Mouse (Mus musculus): ENCODE data around the gene Nav2. TPM values are rescaled to one million over a fixed set of nuclear protein-coding genes. Genes with fewer than 3 reads are reported as not detected.

The Nav2 gene
- total RNA-seq, 2 experiments from 2014 or later: 26.1 to 38.7 TPM

DNA sequence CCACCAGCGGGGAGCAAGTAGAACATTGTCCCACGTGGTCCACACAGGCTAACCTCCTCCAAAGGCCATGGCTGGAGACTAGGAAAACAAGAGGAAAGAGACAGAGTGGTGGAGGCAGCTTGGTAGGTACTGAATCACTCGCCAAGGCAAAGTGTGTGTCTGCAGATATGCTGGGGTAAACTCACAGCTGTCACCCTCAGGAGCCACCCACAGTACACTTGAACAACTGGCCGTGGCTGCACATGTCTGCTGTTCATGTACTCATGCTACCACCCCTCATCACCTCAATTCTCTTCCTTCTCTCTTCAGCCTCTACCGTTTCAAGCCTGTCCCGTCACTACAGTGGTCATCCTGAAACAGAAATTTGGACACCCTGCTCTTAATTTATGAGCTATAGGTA lies 393.0 kb downstream of the Nav2 start:
- no peak for ATAC-seq (replicated peaks; ENCODE audit: poor library complexity, severe bottlenecking)

DNA sequence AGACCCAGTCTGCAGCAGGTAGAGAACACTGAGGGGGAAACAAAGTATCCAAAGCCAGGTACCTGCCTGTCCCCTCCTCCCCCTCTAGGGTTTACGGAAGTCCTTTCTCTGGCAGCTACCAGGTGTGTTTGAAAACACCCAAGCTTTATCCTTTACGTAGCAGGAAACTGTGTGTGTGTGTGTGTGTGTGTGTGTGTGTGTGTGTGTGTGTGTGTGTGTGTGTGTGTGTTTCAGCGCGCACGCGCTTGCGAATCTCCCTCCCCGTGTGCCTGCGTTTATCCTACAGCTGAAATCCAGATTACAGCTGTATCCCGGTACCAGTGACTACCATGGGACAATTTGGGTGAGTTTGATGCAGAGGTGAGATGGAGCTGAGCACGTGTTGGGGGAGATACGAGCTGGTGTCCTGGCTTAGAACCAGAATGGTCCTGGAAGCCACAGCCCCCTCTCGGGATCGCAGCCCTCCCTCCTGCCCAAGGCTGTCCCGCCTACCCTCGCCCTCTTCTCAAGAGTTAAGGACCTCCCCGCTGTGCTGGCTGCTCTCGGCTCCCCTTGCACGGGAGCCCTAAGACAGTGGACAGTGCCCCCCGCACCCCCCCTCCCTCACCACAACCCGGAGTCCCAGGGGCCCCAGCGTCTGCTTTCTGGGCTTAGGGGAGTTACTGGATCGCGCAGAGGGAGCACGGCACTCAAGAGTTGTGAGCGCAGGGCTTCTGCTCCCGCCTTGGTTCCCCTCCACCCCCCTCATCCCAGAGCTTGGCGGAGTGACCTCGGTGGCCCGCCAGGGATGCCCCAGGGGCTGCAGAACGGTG lies 395.3 kb downstream of the Nav2 start:
- 0 out of 2 replicates have a peak, but pooled peaks have one; percentile 18 for ATAC-seq (replicated peaks; ENCODE audit: poor library complexity, severe bottlenecking)

DNA sequence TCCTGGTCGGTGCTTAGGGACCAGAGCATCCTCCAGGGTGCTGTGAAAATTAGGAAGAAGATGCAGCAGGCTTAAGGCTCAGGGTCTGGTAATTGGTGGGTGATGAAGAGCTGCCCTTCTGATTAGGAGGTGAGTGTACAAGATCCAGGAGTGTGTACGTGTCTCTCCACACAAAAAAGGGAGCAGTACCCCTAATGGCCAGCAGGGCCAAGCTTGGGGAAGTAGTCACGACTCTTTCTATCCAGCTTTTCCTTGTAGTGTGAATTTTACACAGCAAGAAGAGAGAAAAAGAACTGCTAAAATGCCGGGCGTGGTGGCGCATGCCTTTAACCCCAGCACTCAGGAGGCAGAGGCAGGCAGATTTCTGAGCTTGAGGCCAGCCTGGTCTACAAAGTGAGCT lies 399.2 kb downstream of the Nav2 start:
- peak; percentile 44; the same call in 1 of the 2 replicates for ATAC-seq (replicated peaks; ENCODE audit: poor library complexity, severe bottlenecking)

DNA sequence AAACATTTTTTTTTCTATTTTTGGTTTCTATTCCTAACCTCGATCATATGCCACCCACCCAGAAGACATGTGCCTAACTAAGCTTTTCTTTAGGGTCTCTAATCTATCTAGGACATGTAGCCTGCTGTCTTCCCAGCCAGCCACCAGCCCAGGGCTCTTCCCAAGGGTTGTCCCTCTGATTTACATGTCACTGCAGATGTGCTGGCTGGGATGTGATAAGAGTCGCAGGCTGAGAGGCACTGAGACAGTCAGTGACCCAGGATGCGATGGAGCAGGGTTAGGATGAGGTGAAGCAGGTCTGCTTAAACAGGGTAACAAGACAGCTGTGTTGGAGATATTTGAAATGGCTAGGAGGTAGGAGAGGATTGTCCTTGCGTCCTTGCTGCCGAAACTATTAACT lies 401.2 kb downstream of the Nav2 start:
- no peak for ATAC-seq (replicated peaks; ENCODE audit: poor library complexity, severe bottlenecking)

DNA sequence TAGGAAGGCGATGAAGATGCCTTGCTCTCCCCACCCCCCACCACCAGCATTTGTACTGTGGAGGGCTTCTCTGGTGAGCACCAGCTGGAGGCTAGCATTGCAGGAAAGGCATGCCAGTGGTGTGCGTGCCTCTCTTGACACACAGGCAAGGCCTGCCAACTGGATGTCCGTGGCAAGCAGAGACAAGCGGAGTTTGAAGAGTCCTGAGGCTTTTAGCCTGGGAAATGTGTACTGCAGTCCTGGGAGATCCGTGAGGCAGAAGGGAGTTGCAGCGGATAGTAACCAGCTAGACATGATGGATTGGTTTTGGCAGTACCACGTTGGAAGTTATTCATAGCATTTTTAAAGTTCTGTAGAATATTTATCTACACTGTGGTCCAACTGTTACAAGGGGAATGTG lies 405.4 kb downstream of the Nav2 start:
- no peak for ATAC-seq (replicated peaks; ENCODE audit: poor library complexity, severe bottlenecking)

DNA sequence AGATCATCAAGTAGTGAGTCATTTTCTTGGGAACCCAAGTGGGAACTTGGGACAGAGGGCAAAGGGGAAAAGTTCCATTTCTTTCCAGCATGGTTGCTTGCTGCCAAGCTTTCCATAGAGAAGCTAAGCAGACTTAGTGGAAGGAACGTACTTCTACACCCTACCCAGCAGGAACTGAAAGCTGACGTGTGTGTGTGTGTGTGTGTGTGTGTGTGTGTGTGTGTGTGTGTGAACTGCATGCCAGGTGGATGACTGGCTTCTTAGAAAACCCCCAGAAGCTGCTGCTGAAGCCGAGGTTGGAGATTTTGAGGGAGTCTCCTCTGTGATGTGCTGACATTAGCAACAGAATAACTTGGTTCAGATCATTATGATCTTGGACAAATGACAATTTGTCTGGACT lies 406.5 kb downstream of the Nav2 start:
- ATAC-seq (replicated peaks; ENCODE audit: poor library complexity, severe bottlenecking): no peak

DNA sequence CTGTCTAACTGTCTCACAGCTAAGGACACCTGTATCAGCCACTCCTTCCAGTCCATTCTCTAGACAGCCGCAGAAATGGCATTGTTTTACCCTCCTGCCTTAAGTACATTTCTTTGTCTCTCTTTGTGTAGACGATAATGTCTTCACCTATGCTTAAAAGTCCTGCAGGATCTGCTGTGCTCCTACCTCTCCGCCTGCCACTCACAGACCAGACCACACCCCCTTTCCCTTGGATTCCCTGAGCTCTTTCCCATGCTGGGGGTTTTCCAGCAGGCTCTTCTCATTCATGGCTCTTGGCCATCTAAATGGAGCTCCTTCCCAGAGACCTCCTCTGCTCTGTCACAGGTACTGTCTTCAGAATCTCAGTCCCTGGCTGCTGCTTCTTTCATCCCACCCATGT lies 408.1 kb downstream of the Nav2 start:
- no peak for ATAC-seq (replicated peaks; ENCODE audit: poor library complexity, severe bottlenecking)

DNA sequence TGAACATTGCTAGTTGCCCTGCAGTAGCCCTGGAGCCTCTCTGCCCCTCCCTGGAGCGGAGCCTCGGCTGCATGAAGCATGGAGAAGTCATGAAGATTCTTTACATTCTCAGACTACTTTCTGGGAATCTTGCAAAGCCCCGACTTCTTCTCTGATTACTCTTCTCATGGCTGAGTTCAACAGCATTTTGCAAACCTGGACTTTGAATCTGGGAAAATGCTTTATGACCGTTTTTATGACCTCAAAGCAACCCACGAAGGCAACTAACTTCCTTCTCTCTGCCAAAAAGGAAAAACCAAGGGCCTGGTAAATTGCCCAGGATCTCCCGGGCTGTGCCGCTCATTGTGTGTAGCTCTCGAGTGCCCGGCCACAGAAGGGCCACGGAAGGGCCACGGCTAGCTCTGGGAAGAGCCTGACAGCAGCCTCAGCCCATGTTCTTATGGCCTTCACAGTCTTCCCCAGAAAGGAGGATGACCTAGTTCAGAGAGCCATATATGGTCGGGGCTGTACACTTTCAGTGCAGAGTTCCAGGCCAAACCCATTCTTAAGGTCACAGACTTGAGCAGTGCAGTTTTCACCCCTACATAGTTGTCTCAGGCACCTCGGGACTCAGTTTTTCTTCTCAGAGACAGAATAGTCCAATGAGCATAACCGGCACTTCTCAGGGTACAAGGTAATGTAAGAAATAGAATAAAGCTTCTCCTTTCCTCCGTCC lies 409.8 kb downstream of the Nav2 start:
- no peak for ATAC-seq (replicated peaks; ENCODE audit: poor library complexity, severe bottlenecking)

DNA sequence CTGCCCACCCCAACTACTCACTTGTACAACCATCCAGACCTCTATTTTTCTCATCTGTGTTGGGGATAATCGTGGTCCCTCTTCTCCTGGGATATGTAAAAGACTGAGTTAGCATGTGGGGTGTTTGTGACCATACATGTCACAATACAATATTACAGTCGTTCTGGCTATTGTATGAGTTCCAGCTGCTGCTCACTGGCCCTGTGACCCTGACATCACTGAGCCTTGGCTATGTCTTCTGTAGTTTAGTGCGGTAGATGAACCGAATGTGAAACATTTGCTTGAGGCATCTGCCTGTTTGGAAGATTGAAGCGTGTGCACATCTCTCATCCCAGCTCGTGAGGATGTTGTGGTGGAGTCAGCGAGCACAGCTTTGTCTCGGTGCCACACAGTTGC lies 410.4 kb downstream of the Nav2 start:
- ATAC-seq (replicated peaks; ENCODE audit: poor library complexity, severe bottlenecking): no peak

DNA sequence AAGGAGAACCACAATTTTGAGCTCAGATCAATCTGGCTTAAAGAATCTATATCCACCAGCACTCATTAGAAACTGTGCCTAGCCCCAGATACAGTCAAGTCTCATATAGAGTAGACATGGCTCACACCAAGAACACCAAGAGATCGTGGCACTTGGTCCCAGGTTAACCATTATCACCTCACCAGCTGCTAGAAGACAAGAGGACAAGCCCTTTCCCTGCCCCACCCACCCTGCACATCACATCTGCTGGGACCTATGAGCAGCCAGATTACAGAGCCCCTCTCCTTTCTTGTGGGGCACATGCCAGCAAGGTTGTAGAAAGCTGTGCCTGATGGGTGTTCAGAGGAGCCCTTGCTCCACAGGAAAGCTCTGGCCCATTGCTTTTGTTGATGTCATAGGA lies 411.5 kb downstream of the Nav2 start:
- no peak for ATAC-seq (replicated peaks; ENCODE audit: poor library complexity, severe bottlenecking)

DNA sequence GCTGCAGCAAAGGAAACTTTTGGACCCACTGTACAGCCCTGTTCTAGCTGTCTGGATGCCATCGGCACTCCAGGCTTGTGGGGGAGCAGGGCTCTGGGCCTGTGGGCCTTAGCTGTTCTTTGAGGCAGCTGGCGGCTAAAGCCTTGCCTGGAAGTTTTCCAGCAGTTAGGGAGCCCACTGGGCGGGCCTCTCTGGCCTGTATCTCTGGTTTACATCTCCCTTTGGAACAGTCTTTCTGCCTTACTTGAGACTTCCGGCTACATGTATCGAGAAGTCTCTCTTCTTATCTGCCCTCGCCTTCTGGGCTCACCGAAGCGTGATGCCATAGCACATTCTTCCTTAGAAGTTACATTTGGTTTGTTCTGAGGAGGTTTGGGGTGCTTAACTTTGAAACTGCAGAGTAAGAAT lies 412.6 kb downstream of the Nav2 start:
- no peak for ATAC-seq (replicated peaks; ENCODE audit: poor library complexity, severe bottlenecking)

DNA sequence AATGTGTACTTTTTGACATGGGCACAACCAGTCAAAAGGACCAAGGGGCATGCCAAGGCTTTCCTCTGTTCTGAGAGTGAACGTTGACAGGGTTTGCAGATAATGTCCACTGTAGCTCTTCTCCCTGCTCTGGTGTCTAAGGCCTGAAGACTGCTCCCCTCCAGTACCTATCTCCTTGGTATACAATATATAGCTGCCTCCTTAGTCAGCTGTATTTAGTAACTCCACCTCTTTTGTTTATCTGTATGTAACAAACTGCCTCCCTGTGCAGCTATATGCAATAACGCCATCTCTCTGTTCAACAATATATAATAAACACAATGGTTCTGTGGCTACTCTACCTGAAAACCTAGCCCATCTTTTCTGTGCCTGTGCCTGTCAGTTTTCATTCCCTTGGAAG lies 413.7 kb downstream of the Nav2 start:
- ATAC-seq (replicated peaks; ENCODE audit: poor library complexity, severe bottlenecking): no peak

DNA sequence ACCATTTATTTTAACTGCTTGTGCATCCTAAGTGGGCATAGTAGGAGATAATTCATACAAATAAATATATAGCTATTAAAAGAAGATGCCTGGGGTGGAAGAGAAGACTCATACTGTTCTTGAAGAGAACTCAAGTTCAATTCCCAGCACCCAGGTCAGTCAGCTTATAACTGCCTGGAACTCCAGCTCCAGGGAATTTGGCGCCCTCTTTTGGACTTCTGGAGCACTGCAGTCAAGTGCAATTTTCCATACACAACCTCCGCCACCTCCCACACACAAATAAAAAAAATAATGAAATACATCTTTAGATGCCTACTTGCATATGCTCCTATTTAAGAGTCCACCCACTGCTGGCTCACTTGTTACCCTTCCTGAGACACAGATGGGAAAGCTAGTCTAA lies 416.1 kb downstream of the Nav2 start:
- ATAC-seq (replicated peaks; ENCODE audit: poor library complexity, severe bottlenecking): no peak

DNA sequence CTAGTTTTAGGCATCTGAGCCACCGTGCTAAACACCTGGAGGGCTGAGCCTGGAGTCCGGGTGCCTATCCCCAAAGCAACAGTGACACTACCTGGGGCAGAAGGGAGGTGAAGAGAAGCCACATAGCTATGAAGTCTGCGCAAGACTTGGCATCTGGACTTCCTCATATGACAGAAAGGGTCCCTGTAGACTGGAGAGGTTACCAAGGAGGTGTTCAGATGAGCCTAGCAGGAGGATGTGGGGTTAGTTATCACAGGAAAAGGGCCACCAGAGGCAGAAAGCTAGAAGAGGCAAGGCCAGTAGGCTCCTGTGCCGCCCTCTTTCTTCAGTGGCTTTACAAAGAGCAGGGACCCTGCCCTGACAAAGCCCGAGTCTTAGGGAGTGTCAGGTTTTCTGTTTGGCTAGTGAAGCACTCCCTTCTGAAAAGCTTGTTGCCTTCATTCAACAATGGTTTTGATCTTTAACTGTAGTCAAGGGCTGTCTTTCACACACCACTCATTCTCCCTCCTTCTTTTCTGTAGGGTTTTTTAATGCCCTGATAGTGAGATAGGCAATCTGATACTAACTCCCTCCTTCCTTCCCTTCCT lies 417.7 kb downstream of the Nav2 start:
- no peak; the same call in 1 of the 2 replicates for ATAC-seq (replicated peaks; ENCODE audit: poor library complexity, severe bottlenecking)

DNA sequence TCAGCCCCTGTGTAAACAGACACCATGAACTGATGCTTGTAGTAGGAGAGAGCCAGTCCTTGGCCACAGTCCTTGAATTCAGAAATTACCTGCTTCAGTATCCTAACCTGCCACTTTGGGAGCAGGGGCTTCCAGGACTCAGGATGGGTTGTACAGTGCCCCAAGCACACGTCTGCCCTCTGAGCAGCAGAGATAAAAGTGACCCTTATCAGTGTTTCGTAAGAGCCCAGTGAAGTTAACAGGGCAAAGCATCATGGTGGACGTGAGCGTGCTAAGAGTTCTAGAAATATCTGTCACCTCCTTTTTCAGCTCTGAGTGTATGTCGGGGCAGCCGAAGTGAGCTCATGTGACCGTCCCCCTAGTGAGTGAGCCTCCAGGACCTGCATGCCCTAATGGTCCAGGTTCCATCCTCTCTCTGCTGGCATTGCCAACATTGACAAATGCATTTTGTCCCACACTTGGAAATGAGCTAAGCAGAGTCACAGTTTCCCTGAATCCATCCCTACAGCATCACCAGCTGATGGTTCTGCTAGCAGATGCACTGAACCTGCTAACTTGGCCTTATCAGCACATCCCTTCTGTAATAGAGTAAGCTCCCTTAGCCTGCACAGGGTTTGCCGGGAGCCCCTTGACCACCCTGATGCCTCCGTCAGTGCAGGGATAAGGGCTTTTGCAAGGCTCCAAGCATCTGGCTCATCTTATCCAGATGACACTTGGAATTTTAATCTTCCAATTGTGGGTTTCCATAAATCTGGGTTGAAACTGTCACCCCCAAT lies 418.6 kb downstream of the Nav2 start:
- no peak for ATAC-seq (replicated peaks; ENCODE audit: poor library complexity, severe bottlenecking)

DNA sequence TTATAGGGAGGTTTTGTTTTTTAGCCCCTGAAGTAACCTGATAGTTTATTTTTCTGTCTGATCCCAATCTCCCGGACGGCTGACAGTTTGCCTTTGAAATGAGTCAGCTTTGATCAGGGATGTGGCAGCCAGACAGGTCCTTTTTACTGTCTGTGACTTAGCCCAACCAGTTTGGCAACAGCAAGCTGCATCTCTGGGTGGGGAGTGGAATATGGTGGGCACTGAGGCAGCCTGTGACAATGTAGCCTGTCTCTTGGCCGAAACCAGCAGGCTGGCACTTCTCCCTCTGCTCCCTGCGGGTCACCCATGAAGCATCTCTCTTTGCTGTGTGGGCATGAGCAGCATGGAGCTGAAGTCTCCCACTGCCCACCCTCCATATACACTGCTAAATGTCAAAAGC lies 421.7 kb downstream of the Nav2 start:
- no peak for ATAC-seq (replicated peaks; ENCODE audit: poor library complexity, severe bottlenecking)

DNA sequence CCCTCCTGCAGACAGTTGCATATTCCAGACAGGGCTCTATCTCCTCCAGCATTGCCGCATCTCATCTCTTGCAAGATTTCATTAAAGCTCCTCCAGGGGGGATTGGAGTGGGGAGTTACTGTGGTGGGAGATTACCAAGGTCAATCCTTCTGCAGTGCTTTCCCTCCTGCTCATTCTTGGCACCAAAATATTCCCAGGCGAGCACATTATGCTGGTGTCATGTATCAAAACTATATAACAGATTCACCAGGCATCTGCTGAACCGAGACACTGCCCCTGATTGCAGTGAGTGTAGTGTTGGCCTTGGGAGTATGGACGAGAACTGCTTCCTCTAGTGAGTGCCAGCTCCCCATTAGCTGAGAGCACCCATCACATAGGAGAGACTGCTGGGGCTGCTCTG lies 423.4 kb downstream of the Nav2 start:
- ATAC-seq (replicated peaks; ENCODE audit: poor library complexity, severe bottlenecking): no peak

DNA sequence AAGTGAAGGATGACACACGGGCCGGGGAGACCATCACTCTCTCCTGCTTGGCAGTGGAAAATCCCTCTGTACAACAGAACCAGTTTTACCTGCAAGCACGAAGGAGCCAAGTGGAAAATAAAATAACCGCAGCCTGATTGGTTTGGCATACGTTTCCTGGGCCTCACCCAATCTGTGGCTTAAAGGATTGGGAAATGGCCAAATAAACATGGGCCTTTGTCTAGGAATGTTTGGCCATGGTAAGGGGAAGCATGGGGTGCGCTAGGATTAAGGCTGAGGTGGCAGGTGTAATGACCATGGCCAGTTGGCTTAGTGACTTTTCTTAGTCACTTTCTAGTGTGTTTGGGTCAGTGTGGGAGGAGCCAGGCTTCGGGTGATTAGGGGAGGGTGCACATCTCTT lies 424.1 kb downstream of the Nav2 start:
- ATAC-seq (replicated peaks; ENCODE audit: poor library complexity, severe bottlenecking): no peak

DNA sequence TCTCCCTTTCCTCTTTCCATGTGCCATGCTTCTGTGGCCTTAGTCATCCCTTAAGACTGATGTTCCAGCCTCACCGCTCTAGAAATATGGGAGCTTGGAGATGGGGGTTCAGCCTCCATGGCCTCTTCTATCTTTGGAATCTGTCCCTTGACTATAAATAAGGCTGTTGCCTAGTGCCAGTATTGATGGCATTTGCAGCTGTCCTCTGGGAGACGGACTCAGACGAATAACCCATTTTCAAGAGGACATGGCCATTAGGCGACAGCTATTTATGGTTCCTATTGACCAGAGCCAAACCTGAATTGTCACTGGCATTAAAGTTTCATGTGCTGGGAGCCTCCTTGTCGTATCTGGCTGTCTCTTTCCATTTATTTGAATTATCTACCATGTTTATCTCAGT lies 425.6 kb downstream of the Nav2 start:
- no peak for ATAC-seq (replicated peaks; ENCODE audit: poor library complexity, severe bottlenecking)

DNA sequence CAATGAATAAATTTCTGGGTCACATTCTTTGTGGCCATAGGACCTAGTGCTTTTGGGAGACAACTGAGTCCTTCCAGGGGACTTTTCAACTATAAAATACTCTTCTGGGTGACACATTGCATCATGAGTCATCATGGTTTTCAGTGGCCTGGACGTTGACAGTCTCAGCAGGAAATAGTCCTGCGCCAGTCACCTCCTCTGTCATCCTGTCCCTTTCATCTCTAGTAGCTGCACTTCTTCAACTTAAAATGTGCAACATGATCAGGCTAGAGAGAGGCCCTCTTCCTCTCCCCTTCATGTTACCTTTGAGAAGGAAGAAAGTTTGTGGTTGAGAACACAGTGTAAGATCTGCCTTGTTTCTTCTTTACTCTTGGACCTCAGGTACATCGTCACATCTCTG lies 426.5 kb downstream of the Nav2 start:
- ATAC-seq (replicated peaks; ENCODE audit: poor library complexity, severe bottlenecking): no peak

DNA sequence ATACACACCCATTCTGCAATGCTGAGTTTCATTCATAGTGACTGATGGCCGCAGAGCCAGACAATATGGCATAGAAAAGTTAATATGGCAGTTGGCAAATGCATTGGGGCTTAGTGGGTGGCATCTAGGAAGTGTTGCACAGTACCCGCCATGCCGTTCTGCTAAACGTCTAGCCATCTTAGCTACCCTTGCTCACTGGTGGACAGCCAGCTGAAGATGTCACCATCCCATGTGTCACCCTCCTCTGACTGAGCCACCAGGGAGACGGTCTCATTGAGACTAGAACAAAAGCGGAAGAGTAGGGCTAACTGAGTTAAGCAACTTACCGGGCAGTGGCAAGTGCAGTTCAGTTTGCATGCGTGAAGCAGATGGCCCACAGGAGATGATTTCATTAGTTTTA lies 428.2 kb downstream of the Nav2 start:
- ATAC-seq (replicated peaks; ENCODE audit: poor library complexity, severe bottlenecking): peak; percentile 55

All from granulocyte monocyte progenitor cell, adult 5-6 weeks (primary cell).